Mouse (Mus musculus) gastrocnemius, postnatal 36 days (tissue): ENCODE measurements around the gene Zmynd15. TPM values are rescaled to one million over a fixed set of nuclear protein-coding genes. Genes with fewer than 3 reads are reported as not detected.
A peak's percentile ranks its signal among the peaks of the same experiment; 100 is the strongest.
"Not testable (repeated sequence)": the region's sequence is repeated elsewhere in the genome, so short reads cannot be mapped to it uniquely, and the experiment has no call there.

ENCODE experiments used
- DNase-seq, 2 experiments: peaks; one replicate each; pipeline ENCODE4 v3.0.0; 2022
- intact Hi-C: fragments of 180-260 bp; cut with DNase I; formaldehyde crosslinking; loops from one replicate; pipeline ENCODE4 v1.15.1; 2025
- long read RNA-seq, 2 experiments: library from polyadenylated mRNA; stranded (forward); transcript quantifications; one replicate each; pipeline ENCODE4 v2.0.0; 2021
- total RNA-seq, 2 experiments: library from RNA; stranded (reverse); gene quantifications; 2 replicates each; pipeline ENCODE4 v1.2.3; 2021

Gene Zmynd15
- under 1 TPM; 0.10 to 0.61 TPM for total RNA-seq
- long read RNA-seq, experiment 1, result 0 reads
- long read RNA-seq, experiment 2, result 0 reads

- DNase-seq, result no peak
- intact Hi-C loops, result loop anchor here (2.0 kb wide), 1 partner anchor 46 kb away; the partner anchor contains the start of gene Tm4sf5
These were observed at the start of gene Zmynd15 for GRCm38 (mm10) chr11:70458688-70459600. Zmynd15 (plus strand) TSS chr11:70459433.

GRCm38 (mm10) chr11:70409594-70410296 lies 49.5 kb upstream of the Zmynd15 start, which contains the start of gene Pelp1:
Pelp1 (minus strand) TSS chr11:70410031.
- peak; percentile 72 to 87 for DNase-seq
- intact Hi-C loops, result loop anchor here (5.0 kb wide), 1 partner anchor 98 kb away; the partner anchor contains the start of gene Tm4sf5

- intact Hi-C loops, result loop anchor here (5.0 kb wide), 1 partner anchor 97 kb away; the partner anchor contains the start of gene Tm4sf5
- DNase-seq, result no peak
These were observed 49.0 kb upstream of the Zmynd15 start for GRCm38 (mm10) chr11:70410297-70410643.

GRCm38 (mm10) chr11:70412591-70412990 lies 46.6 kb upstream of the Zmynd15 start:
- no peak for DNase-seq
- intact Hi-C loops, result loop anchor here (5.0 kb wide), 1 partner anchor 95 kb away; the partner anchor contains the start of gene Tm4sf5

GRCm38 (mm10) chr11:70413961-70414360 lies 45.3 kb upstream of the Zmynd15 start:
- DNase-seq, result peak in 1 of 2 experiments; percentile 56
- intact Hi-C loops, result loop anchor here (5.0 kb wide), 1 partner anchor 93 kb away; the partner anchor contains the start of gene Tm4sf5

GRCm38 (mm10) chr11:70418199-70418598 lies 41.0 kb upstream of the Zmynd15 start:
- intact Hi-C loops, result no loop called here

GRCm38 (mm10) chr11:70419486-70419885 lies 39.7 kb upstream of the Zmynd15 start:
- intact Hi-C loops, result no loop called here
- DNase-seq, result no peak

More at GRCm38 (mm10) chr11:70418199-70418598, 41.0 kb upstream of the Zmynd15 start:
- DNase-seq, result no peak

GRCm38 (mm10) chr11:70426598-70426997 lies 32.6 kb upstream of the Zmynd15 start:
- intact Hi-C loops, DNase-seq: not testable (repeated sequence)

- no peak for DNase-seq
- intact Hi-C loops, result loop anchor here (5.0 kb wide), 2 partner anchors 76 to 176 kb away; partner anchors contain the start of gene Tm4sf5
These were observed 27.7 kb upstream of the Zmynd15 start for GRCm38 (mm10) chr11:70431574-70431973.

GRCm38 (mm10) chr11:70432048-70432894 lies 27.0 kb upstream of the Zmynd15 start, which contains the start of gene Arrb2:
Arrb2 (plus strand) TSS chr11:70432635.
- intact Hi-C loops, result loop anchor here (5.0 kb wide), 2 partner anchors 75 to 175 kb away; partner anchors contain the start of gene Tm4sf5
- DNase-seq, result peak; percentile 95 to 98

GRCm38 (mm10) chr11:70432895-70433568 lies 26.2 kb upstream of the Zmynd15 start:
- no peak for DNase-seq
- intact Hi-C loops, result loop anchor here (5.0 kb wide), 2 partner anchors 74 to 174 kb away; partner anchors contain the start of gene Tm4sf5

GRCm38 (mm10) chr11:70433569-70433943 lies 25.7 kb upstream of the Zmynd15 start:
- intact Hi-C loops, result loop anchor here (5.0 kb wide), 2 partner anchors 74 to 174 kb away; partner anchors contain the start of gene Tm4sf5
- DNase-seq, result no peak

GRCm38 (mm10) chr11:70433951-70434350 lies 25.3 kb upstream of the Zmynd15 start:
- intact Hi-C loops, result loop anchor here (5.0 kb wide), 2 partner anchors 73 to 173 kb away; partner anchors contain the start of gene Tm4sf5

GRCm38 (mm10) chr11:70435476-70435875 lies 23.8 kb upstream of the Zmynd15 start:
- DNase-seq, result no peak
- intact Hi-C loops, result no loop called here

More at GRCm38 (mm10) chr11:70433951-70434350, 25.3 kb upstream of the Zmynd15 start:
- no peak for DNase-seq

GRCm38 (mm10) chr11:70437426-70437825 lies 21.8 kb upstream of the Zmynd15 start:
- intact Hi-C loops, result no loop called here
- no peak for DNase-seq

GRCm38 (mm10) chr11:70438728-70439374 lies 20.4 kb upstream of the Zmynd15 start:
- no peak for DNase-seq
- intact Hi-C loops, result no loop called here

GRCm38 (mm10) chr11:70440637-70441036 lies 18.6 kb upstream of the Zmynd15 start:
- intact Hi-C loops, result no loop called here
- no peak for DNase-seq

- intact Hi-C loops, result no loop called here
- no peak for DNase-seq
These were observed 17.4 kb upstream of the Zmynd15 start for GRCm38 (mm10) chr11:70441882-70442281.
